Mouse (Mus musculus): ENCODE measurements around the gene Col1a1. TPM values are rescaled to one million over a fixed set of nuclear protein-coding genes. Genes with fewer than 3 reads are reported as not detected.
A peak's percentile ranks its signal among the peaks of the same experiment; 100 is the strongest.

Gene Col1a1
- polyA plus RNA-seq, 1 experiment from 2014 or later = 2,076 TPM

DNA sequence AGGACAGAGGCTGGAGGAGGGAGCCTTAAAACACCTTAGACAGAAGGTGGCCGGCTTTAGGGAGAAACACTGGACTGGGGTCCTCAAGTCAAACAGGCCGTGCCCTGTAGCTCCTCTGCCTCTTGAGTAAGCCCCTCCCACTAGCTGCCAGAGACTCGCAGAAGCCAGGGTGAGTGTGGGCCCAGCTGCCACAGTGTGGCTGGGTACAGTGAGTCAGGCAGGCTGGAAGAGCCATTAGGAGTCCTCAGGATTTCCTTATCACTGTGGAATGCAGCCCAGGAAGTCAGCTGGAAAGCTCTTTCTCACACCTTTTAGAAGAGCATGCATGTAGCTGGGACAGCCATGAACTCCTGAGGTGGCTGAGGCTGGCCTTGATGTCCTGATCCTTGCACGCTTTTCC is 19.5 kb upstream of the Col1a1 start:
- Histone ChIP-seq H3K27me3 (ENCODE audit: control insufficient read depth, insufficient read depth, low read length) (no peaks in the 10 kb centered on the region), H3K36me3 (ENCODE audit: control insufficient read depth, insufficient read depth, low read length) (no peaks in the 10 kb centered on the region), H3K9me3 (replicated peaks; ENCODE audit: control insufficient read depth, low read length) (no peaks in the 10 kb centered on the region), H3K27ac (ENCODE audit: low read length) (peak overlapping the region; percentile 74), H3K4me1 (ENCODE audit: control insufficient read depth, insufficient read depth, low read length) (peaks cover 23% of the 10 kb centered on the region), H3K9ac (ENCODE audit: low read length) (no peak overlapping the region), H3K4me3 (replicated peaks; ENCODE audit: low read length) (no peak overlapping the region), H3K4me2 (ENCODE audit: low read depth, low read length) (no peak overlapping the region)
- ATAC-seq (ENCODE audit: insufficient read depth, low FRiP score) = peak; percentile 41; the same call in 1 of the 2 replicates
- whole genome bisulfite sequencing = 24% methylated on average over 4 of the region's 4 CpGs

- 54% methylated on average over 6 of the region's 6 CpGs for WGBS
- Histone ChIP-seq H3K27me3 (ENCODE audit: control insufficient read depth, insufficient read depth, low read length) (no peaks in the 10 kb centered on the region), H3K9ac (ENCODE audit: low read length) (no peak overlapping the region), H3K4me3 (replicated peaks; ENCODE audit: low read length) (no peak overlapping the region), H3K4me1 (ENCODE audit: control insufficient read depth, insufficient read depth, low read length) (peaks cover 26% of the 10 kb centered on the region), H3K27ac (ENCODE audit: low read length) (peak overlapping the region; percentile 74), H3K4me2 (ENCODE audit: low read depth, low read length) (no peak overlapping the region), H3K36me3 (ENCODE audit: control insufficient read depth, insufficient read depth, low read length) (no peaks in the 10 kb centered on the region), H3K9me3 (replicated peaks; ENCODE audit: control insufficient read depth, low read length) (no peaks in the 10 kb centered on the region)
- peak; percentile 42; the same call in 1 of the 2 replicates for ATAC-seq (ENCODE audit: insufficient read depth, low FRiP score)
These were observed 18.3 kb upstream of the Col1a1 start for GRCm38 (mm10) chr11:94917717-94918116.

GRCm38 (mm10) chr11:94920996-94921401 is 15.0 kb upstream of the Col1a1 start:
- peak overlapping the region; percentile 49 for H3K27ac ChIP-seq (ENCODE audit: low read length)
- no peak overlapping the region for H3K9ac ChIP-seq (ENCODE audit: low read length)
- no peaks in the 10 kb centered on the region for H3K27me3 ChIP-seq (ENCODE audit: control insufficient read depth, insufficient read depth, low read length)
- H3K4me3 ChIP-seq (replicated peaks; ENCODE audit: low read length) = no peak overlapping the region
- peaks cover 14% of the 10 kb centered on the region for H3K4me1 ChIP-seq (ENCODE audit: control insufficient read depth, insufficient read depth, low read length)
- 19% methylated on average over 6 of the region's 6 CpGs for WGBS
- ATAC-seq (ENCODE audit: insufficient read depth, low FRiP score) = no peak
- H3K9me3 ChIP-seq (replicated peaks; ENCODE audit: control insufficient read depth, low read length) = no peaks in the 10 kb centered on the region
- no peak overlapping the region for H3K4me2 ChIP-seq (ENCODE audit: low read depth, low read length)
- no peaks in the 10 kb centered on the region for H3K36me3 ChIP-seq (ENCODE audit: control insufficient read depth, insufficient read depth, low read length)

- 86% methylated on average over 4 of the region's 4 CpGs for WGBS
- Histone ChIP-seq H3K27me3 (ENCODE audit: control insufficient read depth, insufficient read depth, low read length) (no peaks in the 10 kb centered on the region), H3K4me2 (ENCODE audit: low read depth, low read length) (no peak overlapping the region), H3K9ac (ENCODE audit: low read length) (no peak overlapping the region), H3K4me3 (replicated peaks; ENCODE audit: low read length) (no peak overlapping the region), H3K9me3 (replicated peaks; ENCODE audit: control insufficient read depth, low read length) (no peaks in the 10 kb centered on the region), H3K36me3 (ENCODE audit: control insufficient read depth, insufficient read depth, low read length) (no peaks in the 10 kb centered on the region), H3K4me1 (ENCODE audit: control insufficient read depth, insufficient read depth, low read length) (peaks cover 28% of the 10 kb centered on the region), H3K27ac (ENCODE audit: low read length) (no peak overlapping the region)
- ATAC-seq (ENCODE audit: insufficient read depth, low FRiP score) = no peak
These were observed 11.0 kb upstream of the Col1a1 start for GRCm38 (mm10) chr11:94924977-94925376.

DNA sequence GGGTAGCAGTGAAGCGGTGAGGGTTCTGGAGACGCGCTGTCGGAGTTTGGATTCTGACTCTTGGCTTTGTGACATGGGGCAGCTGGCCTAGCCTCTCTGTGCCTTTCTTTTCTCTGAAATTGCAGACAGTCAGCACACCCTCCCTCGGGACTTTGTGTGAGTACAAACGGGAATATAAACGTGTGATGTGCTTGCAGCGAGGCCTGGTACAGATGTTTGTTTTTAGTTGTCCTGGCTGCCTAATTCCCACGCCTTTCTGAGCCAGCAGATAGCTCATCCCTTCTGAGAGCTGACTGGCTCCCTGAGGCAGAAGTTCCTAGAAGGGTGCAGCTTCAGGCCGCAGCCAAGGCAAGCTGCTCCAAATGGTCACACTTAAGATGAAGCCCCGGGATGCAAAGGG is 9.6 kb upstream of the Col1a1 start:
- 36% methylated on average over 11 of the region's 11 CpGs for WGBS
- Histone ChIP-seq H3K27me3 (ENCODE audit: control insufficient read depth, insufficient read depth, low read length) (no peaks in the 10 kb centered on the region; the same call in 1 of the 2 replicates), H3K36me3 (ENCODE audit: control insufficient read depth, insufficient read depth, low read length) (no peaks in the 10 kb centered on the region), H3K4me2 (ENCODE audit: low read depth, low read length) (no peak overlapping the region), H3K4me3 (replicated peaks; ENCODE audit: low read length) (no peak overlapping the region), H3K9ac (ENCODE audit: low read length) (peak overlapping the region; percentile 2; the same call in 1 of the 2 replicates), H3K27ac (ENCODE audit: low read length) (peak overlapping the region; percentile 97), H3K9me3 (replicated peaks; ENCODE audit: control insufficient read depth, low read length) (no peaks in the 10 kb centered on the region), H3K4me1 (ENCODE audit: control insufficient read depth, insufficient read depth, low read length) (peaks cover 30% of the 10 kb centered on the region)
- no peak for ATAC-seq (ENCODE audit: insufficient read depth, low FRiP score)

- Histone ChIP-seq H3K9ac (ENCODE audit: low read length) (peak overlapping the region; percentile 61), H3K4me1 (ENCODE audit: control insufficient read depth, insufficient read depth, low read length) (peaks cover 35% of the 10 kb centered on the region), H3K4me3 (replicated peaks; ENCODE audit: low read length) (no peak overlapping the region), H3K4me2 (ENCODE audit: low read depth, low read length) (peak overlapping the region; percentile 39; the same call in 1 of the 2 replicates), H3K9me3 (replicated peaks; ENCODE audit: control insufficient read depth, low read length) (no peaks in the 10 kb centered on the region), H3K27ac (ENCODE audit: low read length) (peak overlapping the region; percentile 97), H3K27me3 (ENCODE audit: control insufficient read depth, insufficient read depth, low read length) (no peaks in the 10 kb centered on the region; the same call in 1 of the 2 replicates), H3K36me3 (ENCODE audit: control insufficient read depth, insufficient read depth, low read length) (no peaks in the 10 kb centered on the region)
- WGBS = 10% methylated on average over 5 of the region's 5 CpGs
- ATAC-seq (ENCODE audit: insufficient read depth, low FRiP score) = no peak
These were observed 8.2 kb upstream of the Col1a1 start for GRCm38 (mm10) chr11:94927771-94928291.

DNA sequence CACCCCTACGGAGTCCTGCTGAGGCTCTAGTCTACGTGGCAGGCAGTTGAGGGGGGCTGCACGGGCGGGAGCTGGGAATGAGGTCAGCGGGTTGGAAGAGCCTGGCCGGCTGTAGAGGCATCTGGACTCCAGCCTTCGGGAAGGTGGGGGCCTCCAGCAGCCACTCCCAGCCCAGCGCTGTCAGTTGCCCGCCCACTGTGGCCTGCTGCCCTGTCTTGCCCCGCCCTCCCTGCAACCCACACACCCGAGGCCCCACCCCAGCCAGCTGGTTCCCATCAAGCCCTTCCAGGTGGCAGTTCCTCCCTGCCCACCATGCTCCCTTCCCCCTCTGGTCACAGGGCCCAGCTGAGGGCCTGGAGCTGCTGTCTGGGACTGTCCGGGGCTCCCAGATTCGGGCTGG is 7.2 kb upstream of the Col1a1 start:
- Histone ChIP-seq H3K4me1 (ENCODE audit: control insufficient read depth, insufficient read depth, low read length) (peaks cover 42% of the 10 kb centered on the region), H3K27ac (ENCODE audit: low read length) (peak overlapping the region; percentile 97), H3K9me3 (replicated peaks; ENCODE audit: control insufficient read depth, low read length) (no peaks in the 10 kb centered on the region), H3K4me2 (ENCODE audit: low read depth, low read length) (peak overlapping the region; percentile 39), H3K36me3 (ENCODE audit: control insufficient read depth, insufficient read depth, low read length) (no peaks in the 10 kb centered on the region), H3K4me3 (replicated peaks; ENCODE audit: low read length) (peak overlapping the region; percentile 19), H3K9ac (ENCODE audit: low read length) (peak overlapping the region; percentile 67), H3K27me3 (ENCODE audit: control insufficient read depth, insufficient read depth, low read length) (no peaks in the 10 kb centered on the region; the same call in 1 of the 2 replicates)
- ATAC-seq (ENCODE audit: insufficient read depth, low FRiP score) = peak; percentile 94
- 2% methylated on average over 13 of the region's 13 CpGs for WGBS

GRCm38 (mm10) chr11:94929599-94929998 is 6.4 kb upstream of the Col1a1 start:
- Histone ChIP-seq H3K4me1 (ENCODE audit: control insufficient read depth, insufficient read depth, low read length) (peaks cover 48% of the 10 kb centered on the region), H3K9me3 (replicated peaks; ENCODE audit: control insufficient read depth, low read length) (no peaks in the 10 kb centered on the region), H3K4me3 (replicated peaks; ENCODE audit: low read length) (no peak overlapping the region), H3K36me3 (ENCODE audit: control insufficient read depth, insufficient read depth, low read length) (no peaks in the 10 kb centered on the region), H3K9ac (ENCODE audit: low read length) (peak overlapping the region; percentile 36; the same call in 1 of the 2 replicates), H3K4me2 (ENCODE audit: low read depth, low read length) (0 out of 2 replicates have a peak overlapping the region, but pooled peaks have one; percentile 39), H3K27me3 (ENCODE audit: control insufficient read depth, insufficient read depth, low read length) (no peaks in the 10 kb centered on the region; the same call in 1 of the 2 replicates), H3K27ac (ENCODE audit: low read length) (peak overlapping the region; percentile 97)
- ATAC-seq (ENCODE audit: insufficient read depth, low FRiP score) = no peak
- WGBS = 38% methylated on average over 9 of the region's 9 CpGs

GRCm38 (mm10) chr11:94930151-94930550 is 5.9 kb upstream of the Col1a1 start:
- H3K9me3 ChIP-seq (replicated peaks; ENCODE audit: control insufficient read depth, low read length) = no peaks in the 10 kb centered on the region
- no peaks in the 10 kb centered on the region; the same call in 1 of the 2 replicates for H3K27me3 ChIP-seq (ENCODE audit: control insufficient read depth, insufficient read depth, low read length)
- H3K4me3 ChIP-seq (replicated peaks; ENCODE audit: low read length) = no peak overlapping the region
- H3K27ac ChIP-seq (ENCODE audit: low read length) = peak overlapping the region; percentile 97
- H3K9ac ChIP-seq (ENCODE audit: low read length) = no peak overlapping the region
- H3K36me3 ChIP-seq (ENCODE audit: control insufficient read depth, insufficient read depth, low read length) = no peaks in the 10 kb centered on the region
- WGBS = 49% methylated on average over 4 of the region's 4 CpGs
- ATAC-seq (ENCODE audit: insufficient read depth, low FRiP score) = no peak
- peaks cover 51% of the 10 kb centered on the region for H3K4me1 ChIP-seq (ENCODE audit: control insufficient read depth, insufficient read depth, low read length)
- no peak overlapping the region for H3K4me2 ChIP-seq (ENCODE audit: low read depth, low read length)
